Mouse (Mus musculus) hindbrain, postnatal 0 days (tissue): Measurements from ENCODE around the gene Slc16a13. TPM values are rescaled to one million over a fixed set of nuclear protein-coding genes. Genes with fewer than 3 reads are reported as not detected.

Experiments
- ATAC-seq: fragments of 200-750 bp; cut with Nextera tagmentation; 2 replicates; pipeline ENCODE4 v1.8.0; 2017; ENCODE audit warnings: mild to moderate bottlenecking, moderate TSS enrichment, moderate library complexity
- DNase-seq: peaks from one replicate; pipeline ENCODE4 v3.0.0-alpha.2; 2015; ENCODE audit warnings: low spot score
- H3K27ac ChIP-seq: fragments of 300-500 bp; sonication (generic); 2 replicates; pipeline ENCODE4 v1.5.1; 2014; ENCODE audit warnings: mild to moderate bottlenecking
- H3K27me3 ChIP-seq: fragments of 300-500 bp; sonication (generic); 2 replicates; pipeline ENCODE4 v1.6.1; 2014; ENCODE audit warnings: low read length, mixed read lengths; ENCODE audit not compliant: insufficient read depth
- H3K36me3 ChIP-seq: fragments of 300-500 bp; sonication (generic); 2 replicates; pipeline ENCODE4 v1.6.1; 2014; ENCODE audit warnings: low read length, mixed read lengths; ENCODE audit not compliant: insufficient read depth
- H3K4me1 ChIP-seq: fragments of 300-500 bp; sonication (generic); 2 replicates; pipeline ENCODE4 v1.6.1; 2014; ENCODE audit warnings: antibody characterized with exemption, low read length, mixed read lengths; ENCODE audit not compliant: insufficient read depth
- H3K4me2 ChIP-seq: fragments of 300-500 bp; sonication (generic); 2 replicates; pipeline ENCODE4 v1.6.1; 2014; ENCODE audit warnings: low read depth, mild to moderate bottlenecking, low read length, moderate library complexity, mixed read lengths
- H3K4me3 ChIP-seq: fragments of 300-500 bp; sonication (generic); 2 replicates; pipeline ENCODE4 v1.5.1; 2014; ENCODE audit warnings: low read length
- H3K9ac ChIP-seq: fragments of 300-500 bp; sonication (generic); replicated peaks from 2 replicates; pipeline ENCODE4 v1.6.1; 2014; ENCODE audit warnings: mild to moderate bottlenecking, low read length, moderate library complexity, mixed read lengths
- H3K9me3 ChIP-seq: fragments of 300-500 bp; sonication (generic); 2 replicates; pipeline ENCODE4 v1.6.1; 2016; ENCODE audit warnings: low read length, mixed read lengths
- CTCF ChIP-seq: IDR thresholded peaks from 2 replicates; pipeline ENCODE4 v1.5.1; 2016; ENCODE audit warnings: antibody characterized with exemption, control low read depth, low read depth
- WGBS: fragments of 180-500 bp; shearing (Covaris S2); extraction: QIAGEN DNeasy Blood & Tissue Kit; methylation state at CpG from one replicate; pipeline ENCODE4 v1.1.7; 2014; 5-methylcytosine and 5-hydroxymethylcytosine counted together
- polyA plus RNA-seq: library from polyadenylated mRNA; unstranded; fragments of >200 nt; fragmentation: Nextera tagmentation; extraction: Ambion mirVana; gene quantifications from 2 replicates; pipeline ENCODE4 v1.2.1, GENCODE M21; 2015
- total RNA-seq: library from RNA; depleted of rRNA; stranded (reverse); fragments of >200 nt; gene quantifications from 2 replicates; pipeline ENCODE4 v1.2.3, GENCODE M21; 2014

Gene Slc16a13
- total and polyA plus RNA-seq, 2 experiments from 2014 or later: 10.8 to 15.3 TPM

- no peak for ATAC-seq
- DNase-seq: no peak
- peaks cover 14% of the 10 kb centered on the region; the same call in 1 of the 2 replicates for H3K36me3 ChIP-seq
- WGBS: 14% methylated on average over 23 of the region's 23 CpGs
- peak overlapping the region; percentile 96 for H3K4me3 ChIP-seq
- no peak for TF ChIP-seq CTCF
- peaks cover 10% of the 10 kb centered on the region for H3K4me1 ChIP-seq
- H3K27me3 ChIP-seq: no peaks in the 10 kb centered on the region
- peak overlapping the region; percentile 90 for H3K4me2 ChIP-seq
- H3K27ac ChIP-seq: peak overlapping the region; percentile 96
- no peaks in the 10 kb centered on the region for H3K9me3 ChIP-seq
- peak overlapping the region; percentile 92 for H3K9ac ChIP-seq
These were observed 18.0 kb upstream of the Slc16a13 start for GRCm38 (mm10) chr11:70238591-70239440.

DNA sequence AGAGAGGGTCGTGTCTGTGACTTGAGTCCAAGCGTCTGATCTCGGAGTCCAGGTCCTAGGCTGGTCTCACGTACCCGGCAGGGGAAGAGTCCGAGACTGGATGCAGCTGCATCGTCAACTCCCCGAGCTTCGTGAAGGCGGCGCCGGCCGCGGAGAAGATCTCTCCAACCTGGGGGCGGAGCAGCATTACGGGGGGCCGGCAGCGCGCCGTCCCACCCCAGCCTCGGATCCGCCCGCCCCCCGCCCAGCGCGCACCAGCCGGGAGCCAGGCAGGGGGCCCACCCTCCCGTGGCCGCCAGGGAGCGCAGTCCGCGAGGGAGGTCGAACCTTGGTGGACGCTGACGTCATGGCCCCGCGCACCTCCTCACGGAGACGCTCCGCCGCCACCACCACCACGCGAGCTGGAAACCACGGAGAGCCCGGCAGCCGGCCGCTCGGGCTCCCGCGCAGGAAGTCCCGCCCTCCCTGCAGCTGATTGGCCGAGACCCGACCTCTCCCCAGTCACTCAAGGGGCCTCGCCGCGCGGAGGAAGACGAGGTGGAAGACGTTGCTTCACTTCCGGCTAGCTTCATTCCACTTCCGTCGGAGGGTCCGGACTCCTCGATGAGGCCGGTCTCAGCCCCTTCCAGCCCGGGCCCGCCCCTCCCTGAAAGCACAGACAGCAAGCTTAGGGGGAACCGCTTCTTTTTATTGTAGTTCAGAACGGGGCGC is 16.7 kb upstream of the Slc16a13 start, which contains the start of gene 0610010K14Rik:
TSS of gene 0610010K14Rik (minus strand) at position 458 of the 711 bp plus-strand sequence.
- Histone ChIP-seq H3K4me3 (peak within 1 kb of the TSS; percentile 96), H3K9me3 (no peaks in the 10 kb centered on the region), H3K27ac (peak within 1 kb of the TSS; percentile 96), H3K27me3 (no peaks in the 10 kb centered on the region), H3K4me2 (peak within 1 kb of the TSS; percentile 90), H3K4me1 (peaks cover 10% of the 10 kb centered on the region), H3K36me3 (peaks cover 14% of the 10 kb centered on the region; the same call in 1 of the 2 replicates), H3K9ac (peak within 1 kb of the TSS; percentile 92)
- peak; percentile 26; the same call in 1 of the 2 replicates for TF ChIP-seq CTCF
- WGBS: under 1% methylated on average over 55 of the region's 70 CpGs
- ATAC-seq (peak; percentile 94), DNase-seq (peak; percentile 98)

- peaks cover 14% of the 10 kb centered on the region; the same call in 1 of the 2 replicates for H3K36me3 ChIP-seq
- no peak for TF ChIP-seq CTCF
- peak overlapping the region; percentile 96 for H3K4me3 ChIP-seq
- H3K4me2 ChIP-seq: peak overlapping the region; percentile 90
- H3K9me3 ChIP-seq: no peaks in the 10 kb centered on the region
- no peaks in the 10 kb centered on the region for H3K27me3 ChIP-seq
- H3K9ac ChIP-seq: peak overlapping the region; percentile 84
- WGBS: 19% methylated on average over 7 of the region's 7 CpGs
- no peak for DNase-seq
- H3K4me1 ChIP-seq: peaks cover 10% of the 10 kb centered on the region
- no peak for ATAC-seq
- H3K27ac ChIP-seq: peak overlapping the region; percentile 96
These were observed 15.9 kb upstream of the Slc16a13 start for GRCm38 (mm10) chr11:70236717-70237116.

GRCm38 (mm10) chr11:70235254-70235900 is 14.5 kb upstream of the Slc16a13 start:
- DNase-seq: no peak
- 91% methylated on average over 12 of the region's 12 CpGs for WGBS

GRCm38 (mm10) chr11:70234497-70234896 is 13.6 kb upstream of the Slc16a13 start:
- WGBS: 81% methylated on average over 8 of the region's 8 CpGs
- no peak overlapping the region for H3K4me3 ChIP-seq
- H3K4me1 ChIP-seq: peaks cover 10% of the 10 kb centered on the region
- 0 out of 2 replicates have a peak, but pooled peaks cover 4% of the 10 kb centered on the region for H3K27me3 ChIP-seq
- no peak overlapping the region for H3K9ac ChIP-seq
- no peak for DNase-seq
- H3K9me3 ChIP-seq: no peaks in the 10 kb centered on the region
- 0 out of 2 replicates have a peak overlapping the region, but pooled peaks have one; percentile 18 for H3K4me2 ChIP-seq
- no peak overlapping the region for H3K27ac ChIP-seq
- no peak for TF ChIP-seq CTCF
- H3K36me3 ChIP-seq: peaks cover 14% of the 10 kb centered on the region; the same call in 1 of the 2 replicates
- ATAC-seq: no peak

More at GRCm38 (mm10) chr11:70235254-70235900, 14.5 kb upstream of the Slc16a13 start:
- no peak for TF ChIP-seq CTCF
- H3K9me3 ChIP-seq: no peaks in the 10 kb centered on the region
- H3K36me3 ChIP-seq: peaks cover 14% of the 10 kb centered on the region; the same call in 1 of the 2 replicates
- no peak overlapping the region for H3K27ac ChIP-seq
- no peak overlapping the region for H3K4me2 ChIP-seq
- no peak overlapping the region for H3K9ac ChIP-seq
- H3K4me3 ChIP-seq: no peak overlapping the region
- H3K27me3 ChIP-seq: no peaks in the 10 kb centered on the region
- peaks cover 10% of the 10 kb centered on the region for H3K4me1 ChIP-seq
- ATAC-seq: no peak

GRCm38 (mm10) chr11:70234037-70234436 is 13.2 kb upstream of the Slc16a13 start:
- DNase-seq: no peak
- TF ChIP-seq CTCF: no peak
- WGBS: 48% methylated on average over 5 of the region's 5 CpGs
- ATAC-seq: no peak
- no peak overlapping the region for H3K9ac ChIP-seq
- H3K9me3 ChIP-seq: no peaks in the 10 kb centered on the region
- H3K27me3 ChIP-seq: 0 out of 2 replicates have a peak, but pooled peaks cover 6% of the 10 kb centered on the region
- no peak overlapping the region for H3K27ac ChIP-seq
- H3K4me1 ChIP-seq: peaks cover 10% of the 10 kb centered on the region
- no peak overlapping the region for H3K4me3 ChIP-seq
- H3K4me2 ChIP-seq: 0 out of 2 replicates have a peak overlapping the region, but pooled peaks have one; percentile 18
- H3K36me3 ChIP-seq: peaks cover 14% of the 10 kb centered on the region; the same call in 1 of the 2 replicates
